Mouse (Mus musculus) megakaryocyte-erythroid progenitor cell, adult 5-6 weeks (primary cell): ENCODE results near the gene Dzank1. TPM values are rescaled to one million over a fixed set of nuclear protein-coding genes. Genes with fewer than 3 reads are reported as not detected.

Experiments
- ATAC-seq: replicated peaks from 2 replicates; pipeline ENCODE4 v1.8.0; 2016; ENCODE audit warnings: mild to moderate bottlenecking, inconsistent platforms; ENCODE audit not compliant: severe bottlenecking, poor library complexity, low FRiP score, low TSS enrichment
- total RNA-seq, 2 experiments: library from RNA; stranded (forward) in 1 of 2; stranded (reverse) in 1 of 2; fragments of 200-1000, 215-1000 nt in 1 of 2; fragments of >200 nt in 1 of 2; fragmentation: Nextera tagmentation in 1 of 2; gene quantifications; 2 replicates each; pipeline ENCODE4 v1.2.3; 2014 to 2017

The Dzank1 gene
- total RNA-seq, 2 experiments from 2014 or later, result not detected

DNA sequence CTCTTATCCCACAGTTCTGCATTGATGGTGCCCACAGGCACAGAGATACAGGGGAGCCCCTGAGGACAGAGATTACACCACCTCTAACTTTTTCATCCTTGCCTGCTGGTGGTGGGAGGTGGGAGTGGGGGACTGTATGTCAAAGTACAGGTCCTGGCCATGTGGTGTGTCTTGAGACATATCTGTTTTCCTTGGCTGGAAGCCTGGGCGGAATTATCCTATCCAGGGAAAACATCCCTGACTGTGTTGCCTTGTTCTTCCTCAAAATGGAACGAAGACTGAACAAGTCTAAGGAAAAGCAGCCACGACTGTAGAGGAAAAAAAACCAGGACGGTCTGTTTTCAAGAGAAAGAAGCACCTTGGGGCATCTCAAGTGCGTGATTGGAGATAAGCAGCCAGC lies 99.4 kb downstream of the Dzank1 start:
- no peak for ATAC-seq

DNA sequence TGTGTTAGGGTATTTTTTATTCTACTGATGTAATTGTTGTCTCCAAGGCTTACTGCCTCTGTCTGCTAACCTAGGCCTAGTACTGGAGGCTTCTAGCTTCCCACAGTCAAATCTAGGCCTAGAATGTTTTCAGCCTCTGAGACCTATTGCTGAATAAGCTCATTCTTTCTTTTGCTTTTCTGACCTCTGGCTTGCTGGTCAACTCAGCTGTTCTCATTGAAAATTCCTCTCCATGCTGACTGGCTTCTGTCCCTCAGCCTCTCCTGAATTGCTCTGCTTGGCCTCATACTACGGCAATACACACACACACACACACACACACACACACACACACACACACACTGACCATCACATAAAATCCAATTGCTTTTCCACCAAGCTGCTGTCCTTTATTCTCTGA lies 101.5 kb downstream of the Dzank1 start:
- no peak for ATAC-seq

DNA sequence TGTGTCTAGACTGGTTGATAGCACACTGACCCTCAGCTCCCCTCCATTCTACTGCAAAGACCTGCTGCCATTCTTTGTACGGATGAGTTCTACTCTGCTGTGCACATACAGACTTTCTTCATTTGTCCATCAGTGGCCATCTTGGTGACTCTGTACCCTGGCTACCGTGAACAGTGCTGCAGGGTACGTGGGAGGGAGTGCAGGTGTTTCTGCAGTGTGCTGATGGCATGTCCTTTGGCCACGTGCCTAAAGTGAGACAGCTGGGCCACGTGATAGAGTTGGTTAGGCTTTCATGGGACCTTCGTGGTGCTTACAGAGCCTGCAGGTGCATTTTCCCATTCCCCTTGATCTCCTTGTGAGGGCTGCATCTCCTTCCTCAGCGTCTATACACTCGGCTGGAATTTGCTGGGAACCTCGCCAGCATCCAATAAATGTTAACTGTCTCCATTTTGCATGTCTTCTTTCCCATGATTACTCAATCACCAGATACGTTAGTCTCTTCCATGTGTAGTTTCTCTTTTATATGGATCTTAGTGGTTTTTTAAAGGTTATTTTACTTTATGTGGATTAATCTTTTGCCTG lies 105.0 kb downstream of the Dzank1 start:
- ATAC-seq, result 0 out of 2 replicates have a peak, but pooled peaks have one; percentile 57

Other genes with a start within 250 kb of the Dzank1 start
- not detected in 2 replicates for gene Ovol2, start 195.3 kb downstream of the Dzank1 start, total RNA-seq (2014; fragmentation: Nextera tagmentation)
- not detected in 2 replicates for gene Ovol2, start 195.3 kb downstream of the Dzank1 start, total RNA-seq (2017)
- gene Kat14, start 158.4 kb downstream of the Dzank1 start, total RNA-seq (2014; fragmentation: Nextera tagmentation), result 62.3 and 96.4 TPM in 2 replicates
- gene Kat14, start 158.4 kb downstream of the Dzank1 start, total RNA-seq (2017), result 29.8 and 33.6 TPM in 2 replicates
- not detected in 2 replicates for gene Pet117, start 158.4 kb downstream of the Dzank1 start, total RNA-seq (2014; fragmentation: Nextera tagmentation)
- gene Pet117, start 158.4 kb downstream of the Dzank1 start, total RNA-seq (2017), result 2.4 TPM in 1 of 2 replicates, not detected in the other
- gene Polr3f, start 304 bp upstream of the Dzank1 start, total RNA-seq (2014; fragmentation: Nextera tagmentation), result 18.4 and 24.9 TPM in 2 replicates
- 30.5 and 31.7 TPM in 2 replicates for gene Polr3f, start 304 bp upstream of the Dzank1 start, total RNA-seq (2017)
- gene Rbbp9, start 23.5 kb upstream of the Dzank1 start, total RNA-seq (2014; fragmentation: Nextera tagmentation), result 8.6 and 10.3 TPM in 2 replicates
- 6.8 and 12.3 TPM in 2 replicates for gene Rbbp9, start 23.5 kb upstream of the Dzank1 start, total RNA-seq (2017)
- 53.0 and 54.8 TPM in 2 replicates for gene Sec23b, start 28.8 kb upstream of the Dzank1 start, total RNA-seq (2014; fragmentation: Nextera tagmentation)
- gene Sec23b, start 28.8 kb upstream of the Dzank1 start, total RNA-seq (2017), result 52.6 and 78.6 TPM in 2 replicates
- 37.5 and 51.5 TPM in 2 replicates for gene Smim26, start 66.6 kb upstream of the Dzank1 start, total RNA-seq (2014; fragmentation: Nextera tagmentation)
- 7.7 and 31.1 TPM in 2 replicates for gene Smim26, start 66.6 kb upstream of the Dzank1 start, total RNA-seq (2017)
- 38.9 and 47.5 TPM in 2 replicates for gene Dtd1, start 72.5 kb upstream of the Dzank1 start, total RNA-seq (2014; fragmentation: Nextera tagmentation)
- 91.2 and 95.0 TPM in 2 replicates for gene Dtd1, start 72.5 kb upstream of the Dzank1 start, total RNA-seq (2017)